Mouse (Mus musculus): ENCODE results near the gene Ptpn3.

- no peak for TF ChIP-seq CTCF (IDR thresholded peaks at IDR 0.05; ENCODE audit: low read depth)
- no peak for TF ChIP-seq EP300 (optimal IDR thresholded peaks at IDR 0.05)
Measured at GRCm38 (mm10) chr4:57263695-57264094, 37.9 kb downstream of the Ptpn3 start.
